Mouse (Mus musculus) cerebellum, postnatal 10 days (tissue): ENCODE data around the gene Gm7324.
"Not testable (repeated sequence)": the region's sequence is repeated elsewhere in the genome, so short reads cannot be mapped to it uniquely, and the experiment has no call there.

Experiments
- DNase-seq, 2 experiments: peaks; one replicate each; pipeline ENCODE4 v3.0.0; 2021; ENCODE audit warnings: mixed read lengths in 2 of 2

The Gm7324 gene

GRCm38 (mm10) chr14:43697621-43698020, at the start of gene Gm7324:
Gene Gm7324 (plus strand): TSS chr14:43697828.
- not testable (repeated sequence) for DNase-seq

- not testable (repeated sequence) for DNase-seq
Measured at GRCm38 (mm10) chr14:43677099-43677498, 20.5 kb upstream of the Gm7324 start, which contains the start of gene Gm8165. Gene Gm8165 (minus strand): TSS chr14:43677199.

- DNase-seq: not testable (repeated sequence)
Measured at GRCm38 (mm10) chr14:43727385-43727784, 29.8 kb downstream of the Gm7324 start, which contains the start of gene Gm16506. Gene Gm16506 (minus strand): TSS chr14:43727485.

DNA sequence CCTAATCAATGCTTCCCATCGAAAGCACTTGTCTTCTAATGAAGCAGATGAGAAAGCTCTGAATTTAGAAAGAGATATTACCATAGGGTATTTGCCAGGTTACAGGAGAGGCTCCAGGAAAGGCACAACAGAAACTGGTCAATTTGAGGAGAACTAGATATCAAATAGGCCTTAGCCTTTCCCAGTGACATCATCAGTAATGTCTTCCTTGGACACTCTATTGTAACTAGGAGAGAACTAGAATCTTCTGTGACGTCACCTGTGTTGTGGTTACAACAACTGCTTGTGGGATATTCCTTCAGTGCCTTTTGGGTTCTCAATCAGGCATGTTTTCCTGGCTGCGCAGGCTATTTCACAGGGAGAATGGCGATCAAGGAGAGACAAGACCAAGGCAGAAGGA, 49.9 kb downstream of the Gm7324 start, which contains the start of gene Gm6526:
Gene Gm6526, plus strand, starts transcription at position 301 of the 400 bp plus-strand sequence.
- DNase-seq: not testable (repeated sequence)
